Mouse (Mus musculus) ES-E14 (cell line): ENCODE results near the gene Fam171a2.

Experiments used
- CHD2 ChIP-seq: IDR thresholded peaks from 2 replicates; pipeline ENCODE4 v1.6.1; 2014; ENCODE audit warnings: mild to moderate bottlenecking, low read depth, low read length, inconsistent platforms
- ZC3H11A ChIP-seq: IDR thresholded peaks from 2 replicates; pipeline ENCODE4 v1.6.1; 2012; ENCODE audit warnings: low read depth, mild to moderate bottlenecking, inconsistent platforms, low read length, borderline replicate concordance
- ZNF384 ChIP-seq: IDR thresholded peaks from 2 replicates; pipeline ENCODE4 v1.6.1; 2012; ENCODE audit warnings: low read depth, low read length, inconsistent platforms

- TF ChIP-seq ZC3H11A = no peak
- peak; percentile 39; the same call in 1 of the 2 replicates for TF ChIP-seq CHD2
- 0 out of 2 replicates have a peak, but pooled peaks have one; percentile 23 for TF ChIP-seq ZNF384
Observed at GRCm38 (mm10) chr11:102430121-102431017, 17.1 kb downstream of the Fam171a2 start, which contains the start of gene Grn.
